Mouse (Mus musculus): Measurements from ENCODE around the gene Slc15a2. TPM values are rescaled to one million over a fixed set of nuclear protein-coding genes. Genes with fewer than 3 reads are reported as not detected.

Slc15a2 gene
- total RNA-seq, 2 experiments from 2014 or later: 40.0 to 46.5 TPM

- no peak for DNase-seq (ENCODE audit: low spot score in 2 of 2)
- no peak overlapping the region for H3K27ac ChIP-seq
- no peak overlapping the region for H3K4me3 ChIP-seq
- TF ChIP-seq CTCF (conservative IDR thresholded peaks at IDR 0.05): no peak
Observed at GRCm38 (mm10) chr16:36739404-36739930, 45.3 kb downstream of the Slc15a2 start.

- no peak overlapping the region for H3K27ac ChIP-seq
- H3K4me3 ChIP-seq: no peak overlapping the region
Observed at GRCm38 (mm10) chr16:36735421-36735820, 49.3 kb downstream of the Slc15a2 start.

GRCm38 (mm10) chr16:36733827-36734226 lies 50.9 kb downstream of the Slc15a2 start:
- Histone ChIP-seq H3K27ac (no peak overlapping the region), H3K4me3 (no peak overlapping the region)
- TF ChIP-seq CTCF (conservative IDR thresholded peaks at IDR 0.05): no peak
- DNase-seq (ENCODE audit: low spot score in 2 of 2): no peak

More at GRCm38 (mm10) chr16:36735421-36735820, 49.3 kb downstream of the Slc15a2 start:
- no peak for DNase-seq (ENCODE audit: low spot score in 2 of 2)
- TF ChIP-seq CTCF (conservative IDR thresholded peaks at IDR 0.05): peak; percentile 16; the same call in 1 of the 2 replicates

- no peak for DNase-seq (ENCODE audit: low spot score in 2 of 2)
- no peak for TF ChIP-seq CTCF (conservative IDR thresholded peaks at IDR 0.05)
Observed at GRCm38 (mm10) chr16:36732572-36732971, 52.2 kb downstream of the Slc15a2 start.

GRCm38 (mm10) chr16:36728959-36729358 lies 55.8 kb downstream of the Slc15a2 start:
- Histone ChIP-seq H3K4me3 (no peak overlapping the region), H3K27ac (no peak overlapping the region)
- no peak for TF ChIP-seq CTCF (conservative IDR thresholded peaks at IDR 0.05)
- no peak for DNase-seq (ENCODE audit: low spot score in 2 of 2)

More at GRCm38 (mm10) chr16:36732572-36732971, 52.2 kb downstream of the Slc15a2 start:
- Histone ChIP-seq H3K27ac (no peak overlapping the region), H3K4me3 (no peak overlapping the region)

GRCm38 (mm10) chr16:36723880-36724443 lies 60.8 kb downstream of the Slc15a2 start:
- peak; percentile 76 for TF ChIP-seq CTCF (conservative IDR thresholded peaks at IDR 0.05)
- H3K27ac ChIP-seq: no peak overlapping the region
- peak; percentile 24 to 30 for DNase-seq (ENCODE audit: low spot score in 2 of 2)
- H3K4me3 ChIP-seq: no peak overlapping the region

GRCm38 (mm10) chr16:36722739-36723138 lies 62.0 kb downstream of the Slc15a2 start:
- Histone ChIP-seq H3K27ac (no peak overlapping the region), H3K4me3 (no peak overlapping the region)
- no peak for TF ChIP-seq CTCF (conservative IDR thresholded peaks at IDR 0.05)
- DNase-seq (ENCODE audit: low spot score in 2 of 2): no peak

- DNase-seq (ENCODE audit: low spot score in 2 of 2): no peak
- H3K4me3 ChIP-seq: no peak overlapping the region
- peak; percentile 64 for TF ChIP-seq CTCF (conservative IDR thresholded peaks at IDR 0.05)
- H3K27ac ChIP-seq: no peak overlapping the region
Observed at GRCm38 (mm10) chr16:36720194-36721055, 64.3 kb downstream of the Slc15a2 start.

- Histone ChIP-seq H3K27ac (no peak overlapping the region), H3K4me3 (no peak overlapping the region)
- no peak for TF ChIP-seq CTCF (conservative IDR thresholded peaks at IDR 0.05)
Observed at GRCm38 (mm10) chr16:36718637-36719036, 66.1 kb downstream of the Slc15a2 start.

GRCm38 (mm10) chr16:36717481-36717880 lies 67.3 kb downstream of the Slc15a2 start:
- Histone ChIP-seq H3K4me3 (no peak overlapping the region), H3K27ac (no peak overlapping the region)
- no peak for TF ChIP-seq CTCF (conservative IDR thresholded peaks at IDR 0.05)
- no peak for DNase-seq (ENCODE audit: low spot score in 2 of 2)

More at GRCm38 (mm10) chr16:36718637-36719036, 66.1 kb downstream of the Slc15a2 start:
- DNase-seq (ENCODE audit: low spot score in 2 of 2): no peak

- Histone ChIP-seq H3K4me3 (no peak overlapping the region), H3K27ac (no peak overlapping the region)
- TF ChIP-seq CTCF (conservative IDR thresholded peaks at IDR 0.05): no peak
- DNase-seq (ENCODE audit: low spot score in 2 of 2): no peak
Observed at GRCm38 (mm10) chr16:36711760-36712159, 73.0 kb downstream of the Slc15a2 start.

GRCm38 (mm10) chr16:36710794-36711193 lies 74.0 kb downstream of the Slc15a2 start:
- DNase-seq (ENCODE audit: low spot score in 2 of 2): no peak
- peak; percentile 49 for TF ChIP-seq CTCF (conservative IDR thresholded peaks at IDR 0.05)
- Histone ChIP-seq H3K27ac (no peak overlapping the region), H3K4me3 (no peak overlapping the region)

- no peak for DNase-seq (ENCODE audit: low spot score in 2 of 2)
- Histone ChIP-seq H3K27ac (no peak overlapping the region), H3K4me3 (no peak overlapping the region)
- TF ChIP-seq CTCF (conservative IDR thresholded peaks at IDR 0.05): no peak
Observed at GRCm38 (mm10) chr16:36709405-36709804, 75.4 kb downstream of the Slc15a2 start.

Measured in layer of hippocampus, adult 2 months (tissue).